Mouse (Mus musculus): ENCODE results near the gene Pidd1.

DNA sequence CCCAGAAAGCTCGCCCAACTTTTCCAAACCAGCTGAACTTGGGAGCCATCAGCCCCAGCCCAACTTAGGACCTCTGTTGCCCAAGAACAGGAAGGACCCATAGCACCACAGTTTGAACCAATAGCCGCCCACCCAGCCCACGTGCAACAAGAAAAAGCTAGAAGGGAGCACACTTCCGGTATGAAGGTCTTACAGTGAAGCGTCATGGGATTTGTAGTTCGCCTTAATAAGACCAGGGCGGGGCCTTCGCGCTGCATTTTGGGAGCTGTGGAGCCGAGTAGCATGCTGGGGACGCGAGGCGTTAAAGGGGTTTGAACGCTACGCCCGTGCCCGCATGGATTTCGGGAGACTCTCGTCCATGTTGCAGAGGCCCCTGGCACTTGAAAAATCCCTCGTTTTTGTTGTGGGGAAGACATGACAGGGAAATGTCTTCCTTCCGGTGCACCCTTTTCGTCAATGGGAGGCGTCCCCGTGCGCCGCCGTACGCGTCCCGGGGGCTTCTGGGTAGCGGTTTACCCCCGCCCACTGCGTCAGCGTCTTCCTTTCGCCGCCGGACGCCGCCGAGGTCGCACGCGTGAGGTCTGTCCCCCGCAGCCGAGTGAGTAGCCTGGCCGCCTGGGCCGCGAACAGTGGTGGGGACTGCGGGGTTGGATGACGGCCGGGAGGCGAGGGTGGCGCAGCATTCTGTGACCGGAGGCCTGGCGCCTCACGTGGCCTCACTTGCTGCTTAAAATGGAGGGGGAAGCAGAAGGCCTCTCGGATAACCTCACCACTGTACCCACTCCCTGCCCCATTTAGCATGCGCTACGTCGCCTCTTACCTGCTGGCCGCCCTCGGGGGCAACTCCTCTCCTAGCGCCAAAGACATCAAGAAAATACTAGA is 3.5 kb upstream of the Pidd1 start, which contains the start of gene Rplp2:
- TF ChIP-seq CTCF (IDR thresholded peaks at IDR 0.05) = no peak
- TF ChIP-seq POLR2A (IDR thresholded peaks at IDR 0.05; ENCODE audit: insufficient read depth, low read depth, low read length) = peak; percentile 88

Measured in heart, adult 2 months (tissue).